Mouse (Mus musculus) lung, embryonic 14.5 days (tissue): ENCODE results near the gene Lhfpl5. TPM values are rescaled to one million over a fixed set of nuclear protein-coding genes. Genes with fewer than 3 reads are reported as not detected.

Source experiments
- ATAC-seq: fragments of 200-750 bp; cut with Nextera tagmentation; 2 replicates; pipeline ENCODE4 v1.8.0; 2017; ENCODE audit warnings: mild to moderate bottlenecking, moderate TSS enrichment, moderate library complexity; ENCODE audit not compliant: insufficient read depth
- DNase-seq: peaks from one replicate; pipeline ENCODE4 v3.0.0-alpha.2; 2015
- H3K27ac ChIP-seq: fragments of 300-500 bp; sonication (generic); 2 replicates; pipeline ENCODE4 v1.5.1; 2014; ENCODE audit warnings: low read depth, mild to moderate bottlenecking, moderate library complexity
- H3K27me3 ChIP-seq: fragments of 300-500 bp; sonication (generic); 2 replicates; pipeline ENCODE4 v1.6.1; 2014; ENCODE audit warnings: low read length, control low read depth; ENCODE audit not compliant: insufficient read depth
- H3K36me3 ChIP-seq: fragments of 300-500 bp; sonication (generic); 2 replicates; pipeline ENCODE4 v1.6.1; 2014; ENCODE audit warnings: control low read depth; ENCODE audit not compliant: insufficient read depth
- H3K4me1 ChIP-seq: fragments of 300-500 bp; sonication (generic); 2 replicates; pipeline ENCODE4 v1.6.1; 2014; ENCODE audit warnings: antibody characterized with exemption, control low read depth; ENCODE audit not compliant: insufficient read depth
- H3K4me2 ChIP-seq: fragments of 300-500 bp; sonication (generic); 2 replicates; pipeline ENCODE4 v1.6.1; 2014; ENCODE audit warnings: mild to moderate bottlenecking
- H3K4me3 ChIP-seq: fragments of 300-500 bp; sonication (generic); 2 replicates; pipeline ENCODE4 v1.5.1; 2014; ENCODE audit warnings: low read depth, low read length
- H3K9ac ChIP-seq: fragments of 300-500 bp; sonication (generic); 2 replicates; pipeline ENCODE4 v1.6.1; 2014
- H3K9me3 ChIP-seq: fragments of 300-500 bp; sonication (generic); 2 replicates; pipeline ENCODE4 v1.6.1; 2016; ENCODE audit warnings: low read depth, low read length, control low read depth
- CTCF ChIP-seq: IDR thresholded peaks from 2 replicates; pipeline ENCODE4 v1.5.1; 2016; ENCODE audit warnings: antibody characterized with exemption, low read depth
- WGBS: fragments of 180-500 bp; shearing (Covaris S2); extraction: QIAGEN DNeasy Blood & Tissue Kit; methylation state at CpG from one replicate; pipeline ENCODE4 v1.1.7; 2014; 5-methylcytosine and 5-hydroxymethylcytosine counted together
- polyA plus RNA-seq: library from polyadenylated mRNA; unstranded; fragments of >200 nt; fragmentation: Nextera tagmentation; extraction: Ambion mirVana; gene quantifications from 2 replicates; pipeline ENCODE4 v1.2.1, GENCODE M21; 2014

Lhfpl5 gene
- 0.20 and 0.32 TPM in 2 replicates for polyA plus RNA-seq

DNA sequence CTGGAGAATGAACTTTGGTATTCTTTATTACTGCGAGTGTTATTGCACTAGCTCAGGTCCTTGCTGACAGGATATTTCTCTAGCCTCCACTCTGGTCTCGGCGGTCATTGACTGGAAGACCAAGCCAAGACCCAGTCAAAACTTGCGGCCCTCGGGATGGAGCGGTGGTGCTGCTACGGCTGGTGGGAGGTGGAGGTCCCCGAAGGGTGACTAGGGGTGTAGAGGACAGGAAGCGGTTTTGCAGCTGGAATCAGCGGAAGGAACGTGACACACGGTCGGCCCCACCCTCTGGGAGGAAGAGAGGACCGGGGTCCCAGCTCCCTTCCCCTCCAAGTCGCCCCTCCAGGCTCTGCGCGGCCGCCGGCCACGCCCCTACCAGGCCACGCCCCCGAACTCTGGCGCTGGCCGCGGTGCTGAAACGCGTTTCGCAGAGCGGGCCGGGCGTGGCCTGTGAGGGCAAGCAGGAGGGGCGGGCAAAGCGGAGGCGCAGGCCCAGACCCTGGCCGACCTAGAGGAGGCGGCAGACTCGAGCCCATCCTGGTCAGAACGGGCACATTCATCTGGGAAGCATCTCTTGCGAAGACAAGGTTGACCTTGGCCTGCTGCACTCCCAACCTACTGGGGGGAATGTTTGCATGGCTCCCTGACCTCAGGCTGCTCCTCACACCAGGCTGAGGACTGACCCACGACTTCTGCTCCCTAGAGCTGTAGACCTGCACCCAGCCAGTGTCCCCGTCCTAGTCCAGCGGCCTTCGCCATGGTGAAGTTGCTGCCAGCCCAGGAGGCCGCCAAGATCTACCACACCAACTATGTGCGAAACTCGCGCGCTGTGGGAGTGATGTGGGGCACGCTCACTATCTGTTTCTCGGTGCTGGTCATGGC is at the start of gene Lhfpl5:
Lhfpl5 (plus strand) TSS at position 398 of the 882 bp plus-strand sequence.
- ATAC-seq (peak; percentile 82), DNase-seq (peak; percentile 88)
- Histone ChIP-seq H3K4me3 (peak within 1 kb of the TSS; percentile 19), H3K27me3 (no peaks in the 10 kb centered on the region), H3K9me3 (no peaks in the 10 kb centered on the region), H3K9ac (no peak within 1 kb of the TSS), H3K4me2 (peak within 1 kb of the TSS; percentile 58), H3K36me3 (no peaks in the 10 kb centered on the region), H3K27ac (no peak within 1 kb of the TSS), H3K4me1 (0 out of 2 replicates have a peak, but pooled peaks cover 3% of the 10 kb centered on the region)
- 16% methylated on average over 50 of the region's 50 CpGs for WGBS
- TF ChIP-seq CTCF: 0 out of 2 replicates have a peak, but pooled peaks have one; percentile 4

DNA sequence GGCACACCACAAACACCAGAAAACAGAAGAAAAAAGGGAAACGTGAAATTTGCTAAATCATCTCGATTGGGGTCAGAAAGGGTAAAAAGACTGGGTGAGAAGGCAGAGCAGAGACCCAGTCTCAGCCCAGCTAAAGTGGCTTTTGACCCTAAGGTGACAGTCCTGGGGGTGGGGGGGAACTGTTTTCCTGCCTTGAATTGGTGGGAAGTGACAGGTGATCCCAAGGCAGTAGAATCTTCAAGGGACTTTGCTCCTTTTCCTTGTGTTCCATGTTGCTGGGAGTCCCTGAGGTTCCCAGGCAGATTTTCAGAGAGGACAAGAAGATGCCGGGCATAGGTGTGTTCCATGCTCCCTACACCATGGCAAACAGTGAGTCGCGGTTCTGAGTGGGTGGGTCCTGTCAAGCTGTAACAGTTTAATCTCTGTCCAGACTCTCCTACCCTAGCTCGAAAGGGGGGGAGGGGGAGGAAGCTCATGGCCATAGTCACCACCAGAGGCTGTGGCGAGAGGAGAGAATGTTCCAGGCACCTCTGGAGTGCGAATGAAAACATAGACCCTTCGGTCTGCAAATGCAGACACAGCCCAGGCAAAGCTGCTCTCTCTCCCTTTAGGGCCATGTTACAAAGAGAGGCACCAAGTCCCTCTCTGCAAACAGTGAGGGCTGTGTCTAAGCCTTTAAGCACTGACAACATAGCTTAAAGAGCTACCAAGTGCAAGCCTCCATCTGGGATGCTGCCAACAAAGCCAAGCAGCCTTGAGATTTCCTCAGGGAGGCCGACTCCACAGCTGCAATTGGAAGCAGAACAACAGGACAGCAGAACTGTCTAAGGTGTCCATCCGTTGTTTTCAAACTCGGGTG is 48.0 kb upstream of the Lhfpl5 start:
- no peaks in the 10 kb centered on the region for H3K9me3 ChIP-seq
- H3K4me2 ChIP-seq: peak overlapping the region; percentile 50
- no peaks in the 10 kb centered on the region for H3K4me1 ChIP-seq
- peak overlapping the region; percentile 11; the same call in 1 of the 2 replicates for H3K4me3 ChIP-seq
- ATAC-seq (no peak), DNase-seq (no peak)
- H3K36me3 ChIP-seq: no peaks in the 10 kb centered on the region
- H3K9ac ChIP-seq: peak overlapping the region; percentile 9; the same call in 1 of the 2 replicates
- H3K27me3 ChIP-seq: no peaks in the 10 kb centered on the region
- WGBS: 30% methylated on average over 12 of the region's 12 CpGs
- no peak for TF ChIP-seq CTCF
- H3K27ac ChIP-seq: no peak overlapping the region

DNA sequence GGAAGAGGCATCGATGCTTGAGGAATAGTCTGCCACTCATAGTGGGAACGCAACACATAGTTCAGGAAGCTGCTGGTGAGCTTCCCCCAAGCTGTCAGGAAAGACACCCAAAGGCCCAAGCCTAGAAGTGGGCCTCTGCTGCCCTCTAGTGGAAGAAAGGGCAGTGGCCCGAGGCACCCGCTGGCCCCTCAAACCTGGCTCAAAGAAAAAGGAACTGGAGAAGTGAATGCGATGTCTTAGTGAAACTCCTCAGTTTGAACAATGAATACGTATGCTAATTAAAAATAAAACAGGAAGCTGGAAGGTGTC is 47.4 kb upstream of the Lhfpl5 start:
- no peak overlapping the region for H3K27ac ChIP-seq
- 0 out of 2 replicates have a peak overlapping the region, but pooled peaks have one; percentile 9 for H3K9ac ChIP-seq
- ATAC-seq: no peak; the same call in 1 of the 2 replicates

DNA sequence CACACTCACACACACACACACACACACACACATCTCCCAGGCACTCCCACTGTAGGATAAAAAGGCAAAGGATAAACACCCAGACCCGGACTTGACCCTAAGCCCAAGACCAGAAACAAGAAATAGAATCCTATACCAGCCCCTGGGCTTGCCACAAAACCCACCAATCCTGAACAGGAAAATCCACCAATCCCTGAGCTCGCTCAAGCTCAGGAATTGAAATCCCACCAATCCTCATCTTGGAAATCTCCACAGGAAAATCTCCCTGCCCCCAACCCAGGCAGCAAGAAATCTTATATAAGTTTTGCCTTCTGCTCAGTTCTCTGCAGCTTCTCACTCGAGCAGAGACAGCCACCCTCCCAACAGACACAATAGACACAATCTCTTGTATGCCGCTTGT is 46.3 kb upstream of the Lhfpl5 start:
- no peak for ATAC-seq
- Histone ChIP-seq H3K4me1 (no peaks in the 10 kb centered on the region), H3K36me3 (no peaks in the 10 kb centered on the region), H3K27ac (no peak overlapping the region), H3K4me2 (no peak overlapping the region), H3K27me3 (no peaks in the 10 kb centered on the region), H3K4me3 (no peak overlapping the region), H3K9me3 (no peaks in the 10 kb centered on the region), H3K9ac (no peak overlapping the region)
- no peak for DNase-seq
- no peak for TF ChIP-seq CTCF
- 53% methylated on average over 4 of the region's 4 CpGs for WGBS

More for the DNA sequence above, 47.4 kb upstream of the Lhfpl5 start:
- Histone ChIP-seq H3K36me3 (no peaks in the 10 kb centered on the region), H3K9me3 (no peaks in the 10 kb centered on the region), H3K4me1 (no peaks in the 10 kb centered on the region), H3K4me3 (peak overlapping the region; percentile 11; the same call in 1 of the 2 replicates), H3K27me3 (no peaks in the 10 kb centered on the region), H3K4me2 (peak overlapping the region; percentile 50)
- peak; percentile 99 for TF ChIP-seq CTCF
- DNase-seq: peak; percentile 94
- WGBS: 3% methylated on average over 6 of the region's 6 CpGs

DNA sequence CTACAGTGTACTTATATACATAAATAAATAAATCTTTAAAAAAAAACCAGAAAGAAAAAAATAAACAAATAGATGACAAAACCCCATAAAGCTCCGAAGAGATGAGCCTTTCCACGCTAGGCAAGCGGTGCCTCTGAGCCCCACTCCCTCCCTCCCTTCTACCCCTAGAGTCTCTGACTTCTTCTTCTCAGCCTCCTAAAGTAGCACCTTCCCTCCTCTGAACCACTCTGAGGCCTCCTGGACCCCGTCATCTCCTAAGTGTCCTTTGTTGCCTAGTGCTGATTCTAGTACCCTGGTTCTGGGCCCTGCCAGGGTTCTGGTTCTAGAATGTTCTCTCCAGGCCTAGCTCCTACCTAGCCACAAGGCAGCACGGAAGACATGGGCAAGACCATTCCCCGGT is 44.9 kb upstream of the Lhfpl5 start, which contains the start of gene Armc12:
Armc12 (plus strand) TSS at position 301 of the 400 bp plus-strand sequence.
- TF ChIP-seq CTCF: no peak
- Histone ChIP-seq H3K27me3 (no peaks in the 10 kb centered on the region), H3K36me3 (no peaks in the 10 kb centered on the region), H3K9me3 (no peaks in the 10 kb centered on the region), H3K9ac (no peak within 1 kb of the TSS), H3K4me2 (no peak within 1 kb of the TSS), H3K4me3 (no peak within 1 kb of the TSS), H3K27ac (no peak within 1 kb of the TSS), H3K4me1 (no peaks in the 10 kb centered on the region)
- 79% methylated on average over 6 of the region's 6 CpGs for WGBS
- DNase-seq: no peak
- no peak for ATAC-seq

DNA sequence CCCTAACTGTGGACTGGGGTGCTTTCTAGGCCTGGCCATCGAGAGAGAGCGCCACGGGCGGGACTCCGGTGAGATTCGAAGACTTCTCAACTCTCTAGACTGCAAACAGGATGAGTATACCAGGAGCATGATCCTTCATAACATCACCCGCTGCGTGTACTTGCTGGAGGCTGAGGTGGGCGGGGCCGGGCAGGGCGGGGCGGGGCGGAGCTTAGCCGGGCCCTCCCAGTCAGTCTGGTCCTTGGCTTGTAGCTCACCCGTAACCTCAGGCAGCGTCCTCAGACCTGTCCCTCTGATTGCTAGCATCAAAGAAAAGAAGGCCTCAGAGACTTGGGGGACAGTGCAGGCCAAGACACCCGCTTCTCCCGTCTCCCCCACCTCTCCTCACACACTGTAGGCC is 43.5 kb upstream of the Lhfpl5 start:
- H3K9ac ChIP-seq: no peak overlapping the region
- DNase-seq: no peak
- H3K9me3 ChIP-seq: no peaks in the 10 kb centered on the region
- no peak for ATAC-seq
- no peaks in the 10 kb centered on the region for H3K27me3 ChIP-seq
- H3K4me1 ChIP-seq: no peaks in the 10 kb centered on the region
- H3K36me3 ChIP-seq: no peaks in the 10 kb centered on the region
- 15% methylated on average over 18 of the region's 18 CpGs for WGBS
- TF ChIP-seq CTCF: no peak
- H3K4me2 ChIP-seq: no peak overlapping the region
- no peak overlapping the region for H3K4me3 ChIP-seq
- H3K27ac ChIP-seq: no peak overlapping the region

DNA sequence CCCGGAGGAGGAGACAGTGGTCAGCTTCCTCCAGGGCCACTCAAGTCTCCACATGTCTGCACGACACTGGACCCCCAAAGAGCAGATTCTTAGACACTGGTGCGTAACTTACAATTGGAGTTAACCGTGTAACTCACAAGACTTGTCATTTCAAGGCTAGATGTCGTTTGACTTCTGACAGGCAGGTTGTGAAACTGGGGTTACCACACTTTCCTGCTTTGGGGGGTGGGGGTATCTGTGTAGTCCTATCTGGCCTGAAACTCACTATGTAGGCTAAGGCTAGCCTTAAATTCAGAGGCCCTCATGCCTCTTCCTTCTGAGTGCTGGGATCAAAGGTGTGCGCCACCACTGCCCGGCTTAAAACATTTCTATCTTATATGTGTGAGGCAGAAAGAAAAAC is 42.9 kb upstream of the Lhfpl5 start:
- DNase-seq: no peak
- 87% methylated on average over 7 of the region's 7 CpGs for WGBS

More for the DNA sequence above, 42.9 kb upstream of the Lhfpl5 start:
- TF ChIP-seq CTCF: no peak
- Histone ChIP-seq H3K4me1 (no peaks in the 10 kb centered on the region), H3K27ac (no peak overlapping the region), H3K27me3 (no peaks in the 10 kb centered on the region), H3K36me3 (no peaks in the 10 kb centered on the region), H3K4me3 (no peak overlapping the region), H3K4me2 (no peak overlapping the region), H3K9me3 (no peaks in the 10 kb centered on the region), H3K9ac (no peak overlapping the region)
- no peak for ATAC-seq
